Mouse (Mus musculus): ENCODE results near the gene Utrn. TPM values are rescaled to one million over a fixed set of nuclear protein-coding genes. Genes with fewer than 3 reads are reported as not detected.
A peak's percentile ranks its signal among the peaks of the same experiment; 100 is the strongest.

Gene Utrn
- polyA plus RNA-seq, 1 experiment, result 42.7 TPM

DNA sequence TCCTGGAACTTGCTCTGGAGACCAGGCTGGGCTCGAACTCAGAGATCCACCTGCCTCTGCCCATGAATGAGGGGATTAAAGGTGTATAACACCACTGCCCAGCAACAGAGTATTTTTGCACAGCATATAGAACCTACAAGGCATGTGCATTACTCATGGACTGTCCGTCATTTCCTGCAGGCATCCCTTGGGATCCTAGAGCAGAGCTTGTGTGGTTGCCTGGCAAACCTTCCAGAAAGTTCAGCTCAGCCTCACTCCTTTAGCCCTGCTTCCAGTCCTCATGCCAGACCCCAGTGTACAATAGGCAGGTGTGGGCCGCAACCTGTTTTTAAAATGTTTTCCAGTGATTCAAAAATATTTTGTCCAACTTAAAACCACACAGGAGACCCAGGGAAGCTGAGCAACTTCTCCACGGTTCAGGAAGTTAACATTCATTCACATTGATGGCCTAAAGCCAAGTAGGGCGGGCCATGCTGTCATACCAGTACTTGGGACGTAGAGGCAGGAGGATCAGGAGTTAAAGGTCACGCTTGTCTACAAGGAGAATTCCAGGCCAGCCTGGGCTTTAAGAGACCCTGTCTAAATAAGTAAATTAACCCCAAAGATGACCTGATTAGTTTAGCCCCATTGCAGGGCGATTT lies 15.3 kb upstream of the Utrn start:
- H3K27ac ChIP-seq (replicated peaks; ENCODE audit: low read depth, low read length), result peak overlapping the region; percentile 43; the same call in 1 of the 2 replicates
- H3K4me1 ChIP-seq (ENCODE audit: control insufficient read depth, insufficient read depth, insufficient read length, low read length), result 0 out of 2 replicates have a peak, but pooled peaks cover 2% of the 10 kb centered on the region
- H3K4me3 ChIP-seq (ENCODE audit: insufficient read depth, low read depth, low read length), result no peak overlapping the region

DNA sequence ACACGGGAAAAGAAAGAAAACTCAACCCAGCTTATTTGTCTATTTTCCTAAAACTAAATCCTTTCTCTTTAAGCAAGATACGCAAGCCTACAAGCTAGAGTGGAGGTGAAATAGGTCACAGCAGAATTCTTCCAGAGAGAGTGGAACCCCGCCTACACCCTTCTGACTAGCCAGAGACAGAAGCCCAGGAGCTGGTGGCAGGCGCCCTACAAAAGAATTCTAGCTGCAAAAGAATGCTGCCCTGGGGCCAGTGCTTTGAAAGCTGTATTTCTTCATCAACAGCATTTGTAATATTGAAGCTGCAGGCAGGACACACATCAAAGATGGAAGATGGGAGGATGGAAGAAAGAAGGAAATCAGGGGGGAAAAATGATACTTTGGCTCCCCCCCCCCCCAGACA lies 12.7 kb upstream of the Utrn start:
- H3K4me3 ChIP-seq (ENCODE audit: insufficient read depth, low read depth, low read length), result no peak overlapping the region
- no peak overlapping the region for H3K27ac ChIP-seq (replicated peaks; ENCODE audit: low read depth, low read length)
- H3K4me1 ChIP-seq (ENCODE audit: control insufficient read depth, insufficient read depth, insufficient read length, low read length), result no peaks in the 10 kb centered on the region

DNA sequence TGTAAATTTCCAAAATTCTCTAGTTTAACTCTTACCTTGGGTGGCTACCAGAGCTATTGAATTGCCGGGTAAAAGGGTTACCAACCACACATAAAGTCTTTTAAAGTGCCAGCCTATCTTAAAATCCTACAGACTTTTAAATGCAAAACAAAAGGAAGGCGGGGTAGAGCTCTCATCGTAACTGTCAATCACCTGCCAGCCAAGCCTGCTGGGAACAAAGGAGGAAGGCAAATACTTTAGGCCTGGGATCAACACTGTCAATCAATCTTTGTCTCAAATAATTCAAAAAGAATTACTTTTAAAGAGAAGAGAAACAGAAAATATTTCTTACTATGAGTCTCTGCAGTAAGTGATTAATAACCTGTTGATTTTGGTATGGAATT lies 10.1 kb upstream of the Utrn start:
- Histone ChIP-seq H3K27ac (replicated peaks; ENCODE audit: low read depth, low read length) (no peak overlapping the region), H3K4me1 (ENCODE audit: control insufficient read depth, insufficient read depth, insufficient read length, low read length) (no peaks in the 10 kb centered on the region), H3K4me3 (ENCODE audit: insufficient read depth, low read depth, low read length) (no peak overlapping the region)

DNA sequence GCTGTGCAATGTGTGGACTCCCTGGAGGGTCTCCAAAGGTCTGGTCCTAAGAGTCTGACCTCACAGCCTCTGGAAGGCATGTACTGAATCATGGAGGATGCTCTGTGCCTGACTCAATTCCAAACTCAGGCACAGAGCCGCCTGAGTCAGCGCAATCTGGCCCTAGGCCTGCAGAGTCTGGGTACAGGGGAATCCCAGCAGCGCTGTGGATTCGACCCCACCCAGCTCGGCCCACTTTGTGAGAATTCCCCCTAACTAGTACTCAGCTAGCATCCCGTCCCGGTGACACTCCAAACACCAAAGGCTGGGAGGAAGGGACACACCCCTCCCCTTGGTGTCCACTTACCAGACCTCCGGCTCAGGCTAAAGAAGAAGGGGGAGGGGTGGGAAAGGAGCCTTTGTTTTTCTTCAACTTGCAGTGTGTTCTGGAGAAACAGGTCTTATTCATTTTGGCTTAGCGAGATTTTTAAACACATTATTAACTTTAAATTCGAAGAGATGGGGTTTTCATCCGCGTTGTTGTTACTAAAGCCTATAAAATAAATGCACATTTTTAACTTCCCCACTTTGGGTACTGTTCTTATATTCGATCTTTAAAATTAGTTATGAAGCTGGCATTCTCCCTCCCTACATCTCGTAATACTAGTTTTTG lies 9.6 kb upstream of the Utrn start:
- no peak overlapping the region for H3K4me3 ChIP-seq (ENCODE audit: insufficient read depth, low read depth, low read length)
- H3K4me1 ChIP-seq (ENCODE audit: control insufficient read depth, insufficient read depth, insufficient read length, low read length), result no peaks in the 10 kb centered on the region

DNA sequence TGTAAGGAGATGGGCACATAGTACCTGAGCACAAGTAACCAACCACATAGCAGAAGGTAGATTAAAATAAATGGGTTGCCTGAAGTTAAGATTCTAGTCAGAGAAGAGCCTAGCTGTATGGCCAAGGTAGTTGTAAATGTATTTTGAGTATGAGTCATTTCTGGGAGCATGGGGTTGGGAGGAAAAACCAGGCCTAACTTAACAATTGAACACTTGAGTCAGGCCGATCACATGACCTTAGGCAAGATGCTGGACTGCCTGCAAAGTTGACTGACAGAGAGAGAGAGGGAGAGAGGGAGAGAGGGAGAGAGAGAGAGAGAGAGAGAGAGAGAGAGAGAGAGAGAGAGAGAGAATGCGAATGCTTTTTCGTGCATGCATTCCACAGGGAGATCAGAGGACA lies 7.3 kb upstream of the Utrn start:
- H3K27ac ChIP-seq (replicated peaks; ENCODE audit: low read depth, low read length), result no peak overlapping the region
- H3K4me1 ChIP-seq (ENCODE audit: control insufficient read depth, insufficient read depth, insufficient read length, low read length), result no peaks in the 10 kb centered on the region
- no peak overlapping the region for H3K4me3 ChIP-seq (ENCODE audit: insufficient read depth, low read depth, low read length)

More for the DNA sequence above, 9.6 kb upstream of the Utrn start:
- H3K27ac ChIP-seq (replicated peaks; ENCODE audit: low read depth, low read length), result no peak overlapping the region

DNA sequence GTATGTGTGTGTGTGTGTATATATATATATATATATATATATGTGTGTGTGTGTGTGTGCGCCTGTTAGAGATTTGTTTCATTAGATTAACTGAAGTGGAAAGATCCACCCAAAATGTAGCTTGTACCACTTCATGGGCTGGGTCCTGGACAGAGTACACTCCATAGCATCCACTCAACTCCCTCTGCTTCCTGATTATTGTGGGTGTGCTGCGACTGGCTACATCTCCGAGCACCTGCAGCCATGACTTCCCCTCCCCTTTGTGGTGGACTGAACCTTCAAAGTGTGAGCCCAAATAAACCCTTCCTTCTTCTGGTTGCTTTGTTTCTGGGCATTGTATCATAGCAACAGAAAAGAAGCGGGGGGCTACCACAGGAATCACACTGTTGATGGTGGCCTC lies 6.2 kb upstream of the Utrn start:
- no peak overlapping the region for H3K27ac ChIP-seq (replicated peaks; ENCODE audit: low read depth, low read length)
- no peaks in the 10 kb centered on the region; the same call in 1 of the 2 replicates for H3K4me1 ChIP-seq (ENCODE audit: control insufficient read depth, insufficient read depth, insufficient read length, low read length)
- no peak overlapping the region for H3K4me3 ChIP-seq (ENCODE audit: insufficient read depth, low read depth, low read length)

DNA sequence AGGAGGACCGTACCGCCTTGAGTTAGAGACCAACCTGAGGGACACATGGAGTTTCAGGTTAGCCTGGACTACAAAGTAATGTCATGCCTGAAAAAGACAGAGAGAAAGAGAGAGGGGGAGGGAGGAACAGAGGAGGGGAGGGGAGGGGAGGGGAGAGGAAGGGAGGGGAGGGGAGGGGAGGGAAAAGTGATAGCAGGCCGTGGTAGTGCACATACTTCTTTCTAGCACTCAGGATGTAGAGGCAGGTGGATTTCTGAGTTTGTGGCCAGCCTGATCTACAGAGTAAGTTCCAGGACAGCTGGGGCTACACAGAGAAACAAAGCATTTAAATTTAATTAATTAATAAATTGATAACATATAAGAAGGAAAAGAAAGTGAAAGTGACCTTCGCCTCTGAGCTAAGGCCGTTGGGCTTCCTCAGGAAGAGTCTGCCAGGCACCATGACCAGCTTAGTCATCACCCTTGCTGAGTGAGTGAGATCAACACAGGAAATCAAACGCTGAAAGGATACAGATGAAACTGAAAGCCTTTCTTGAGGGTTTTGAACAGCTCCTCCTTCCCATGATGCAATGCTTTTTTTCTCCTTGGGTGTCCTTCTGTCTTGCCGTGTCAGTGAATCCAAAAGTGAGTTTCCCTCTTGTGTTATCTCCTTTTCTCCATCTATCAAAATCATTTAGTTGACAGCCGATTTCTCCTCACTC lies 5.6 kb upstream of the Utrn start:
- H3K4me3 ChIP-seq (ENCODE audit: insufficient read depth, low read depth, low read length), result no peak overlapping the region
- H3K27ac ChIP-seq (replicated peaks; ENCODE audit: low read depth, low read length), result peak overlapping the region; percentile 32
- no peaks in the 10 kb centered on the region; the same call in 1 of the 2 replicates for H3K4me1 ChIP-seq (ENCODE audit: control insufficient read depth, insufficient read depth, insufficient read length, low read length)

DNA sequence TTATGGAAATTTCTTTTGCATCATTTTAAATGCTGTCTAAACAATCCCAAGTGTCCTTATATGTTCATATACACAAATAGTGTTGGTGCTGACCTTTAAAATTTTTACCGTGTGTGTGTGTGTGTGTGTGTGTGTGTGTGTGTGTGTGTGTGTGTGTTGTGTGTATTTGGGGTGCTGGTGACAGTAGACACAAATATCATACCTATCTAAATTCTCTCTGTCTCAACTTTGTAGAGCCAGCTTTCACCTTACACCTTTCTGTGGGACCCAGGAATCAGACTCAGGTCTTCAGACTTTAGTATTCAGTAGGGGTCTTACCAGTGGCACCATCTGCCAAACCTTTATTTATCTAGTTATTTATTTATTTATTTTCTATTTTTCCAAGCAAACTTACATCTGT lies 681 bp upstream of the Utrn start:
- H3K27ac ChIP-seq (replicated peaks; ENCODE audit: low read depth, low read length), result no peak overlapping the region
- H3K4me3 ChIP-seq (ENCODE audit: insufficient read depth, low read depth, low read length), result no peak overlapping the region
- H3K4me1 ChIP-seq (ENCODE audit: control insufficient read depth, insufficient read depth, insufficient read length, low read length), result peaks cover 5% of the 10 kb centered on the region

DNA sequence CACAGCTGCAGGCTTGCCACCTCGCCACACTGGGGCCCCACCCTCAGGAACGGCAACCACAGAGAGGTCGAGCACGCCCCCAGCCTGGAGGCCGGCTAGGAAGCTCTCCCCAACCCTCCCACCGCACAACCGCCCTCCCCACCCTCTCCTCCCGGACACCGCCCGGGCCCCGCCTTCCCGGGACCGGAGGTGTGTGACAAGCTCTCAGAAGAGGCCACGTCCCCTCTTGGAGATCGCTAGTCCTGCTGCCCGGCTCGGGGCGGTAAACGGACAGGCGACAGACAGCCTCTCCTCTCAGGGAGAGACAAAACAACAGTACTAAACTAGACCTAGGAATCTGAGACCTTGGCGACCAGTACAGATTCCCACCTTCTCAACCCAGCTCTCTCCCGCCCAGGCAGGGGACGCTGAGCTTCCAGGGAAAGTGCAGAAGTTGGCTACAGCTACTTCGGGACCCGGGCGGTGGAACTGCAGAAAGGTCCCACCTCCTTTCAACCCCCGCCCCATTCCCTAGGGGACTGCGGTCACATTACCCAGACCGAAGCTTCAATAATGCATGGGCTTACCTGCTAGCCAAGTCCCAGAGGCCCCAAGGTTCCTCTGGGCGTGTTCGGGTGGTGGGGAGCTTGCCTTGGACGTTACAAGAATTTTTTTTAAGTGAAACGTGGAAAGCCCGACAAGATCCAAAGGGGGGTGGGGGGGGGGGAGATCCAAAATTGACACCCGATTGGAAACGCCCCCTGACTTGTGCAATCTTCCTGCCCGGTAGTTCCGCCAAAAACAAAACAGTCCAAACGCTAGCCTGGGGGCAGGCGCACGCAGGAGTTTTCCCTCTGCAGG lies 756 bp downstream of the Utrn start:
- Histone ChIP-seq H3K4me3 (ENCODE audit: insufficient read depth, low read depth, low read length) (peak overlapping the region; percentile 97), H3K27ac (replicated peaks; ENCODE audit: low read depth, low read length) (peak overlapping the region; percentile 90), H3K4me1 (ENCODE audit: control insufficient read depth, insufficient read depth, insufficient read length, low read length) (peaks cover 5% of the 10 kb centered on the region)

DNA sequence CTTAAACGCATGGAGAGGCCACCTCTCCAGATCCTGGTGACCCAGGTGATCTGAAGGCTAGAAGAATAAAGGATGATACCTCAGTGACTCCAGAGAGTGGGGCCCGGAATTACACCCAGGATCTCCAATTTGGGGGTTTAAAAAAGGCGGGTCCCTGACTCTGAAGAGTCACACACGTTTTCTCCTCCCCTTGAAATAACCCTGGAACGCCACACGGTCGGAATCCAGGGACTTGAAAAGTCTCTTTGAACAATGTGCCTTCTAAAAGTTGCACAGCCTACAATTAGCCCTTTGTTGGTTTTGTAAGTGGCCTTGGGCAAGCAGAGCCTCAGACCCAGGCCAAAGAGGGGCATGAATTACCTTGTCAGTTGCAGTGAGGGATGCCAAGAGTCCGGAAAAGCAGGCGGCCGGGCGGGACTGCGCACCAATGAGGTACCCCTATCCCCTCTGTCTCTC lies 1.4 kb downstream of the Utrn start:
- H3K4me1 ChIP-seq (ENCODE audit: control insufficient read depth, insufficient read depth, insufficient read length, low read length), result peaks cover 5% of the 10 kb centered on the region
- peak overlapping the region; percentile 54 for H3K27ac ChIP-seq (replicated peaks; ENCODE audit: low read depth, low read length)
- H3K4me3 ChIP-seq (ENCODE audit: insufficient read depth, low read depth, low read length), result peak overlapping the region; percentile 97

DNA sequence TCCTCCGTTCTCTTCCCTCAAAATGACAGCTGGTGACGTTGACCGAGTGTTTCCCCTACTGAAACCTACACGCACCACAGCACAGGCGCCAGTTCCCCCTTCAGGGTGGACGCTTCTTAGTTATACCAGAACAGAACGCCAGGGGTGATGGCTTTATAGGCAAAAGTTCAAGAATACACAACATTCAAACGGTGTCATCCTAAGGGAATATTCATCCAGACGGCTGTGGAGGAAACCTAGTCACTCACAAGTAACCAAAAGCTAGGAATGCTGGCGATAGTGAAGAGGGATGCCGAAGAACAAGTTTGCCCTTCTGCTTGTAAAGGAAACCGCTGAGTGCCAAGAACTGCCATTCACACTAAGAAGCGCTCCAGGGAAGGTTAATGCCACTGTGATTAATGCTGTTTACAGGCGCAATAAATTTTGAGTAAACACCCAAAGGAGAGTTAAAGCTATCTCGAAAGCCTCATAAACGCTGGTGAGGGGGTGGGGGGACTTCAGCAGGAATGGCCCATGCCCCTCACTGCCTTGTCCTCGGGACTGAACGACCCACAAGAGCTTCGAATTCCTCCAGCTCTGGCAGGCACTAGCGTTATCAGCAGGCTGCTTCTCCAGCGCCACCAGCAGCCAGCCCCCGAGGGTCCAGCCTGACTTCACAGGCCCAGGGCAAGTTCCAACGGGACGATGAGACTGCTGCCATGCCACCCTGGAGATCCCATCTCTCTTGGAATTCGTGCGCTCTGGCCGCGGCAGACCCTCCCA lies 2.0 kb downstream of the Utrn start:
- Histone ChIP-seq H3K4me3 (ENCODE audit: insufficient read depth, low read depth, low read length) (peak overlapping the region; percentile 97), H3K27ac (replicated peaks; ENCODE audit: low read depth, low read length) (peak overlapping the region; percentile 54), H3K4me1 (ENCODE audit: control insufficient read depth, insufficient read depth, insufficient read length, low read length) (peaks cover 5% of the 10 kb centered on the region)

DNA sequence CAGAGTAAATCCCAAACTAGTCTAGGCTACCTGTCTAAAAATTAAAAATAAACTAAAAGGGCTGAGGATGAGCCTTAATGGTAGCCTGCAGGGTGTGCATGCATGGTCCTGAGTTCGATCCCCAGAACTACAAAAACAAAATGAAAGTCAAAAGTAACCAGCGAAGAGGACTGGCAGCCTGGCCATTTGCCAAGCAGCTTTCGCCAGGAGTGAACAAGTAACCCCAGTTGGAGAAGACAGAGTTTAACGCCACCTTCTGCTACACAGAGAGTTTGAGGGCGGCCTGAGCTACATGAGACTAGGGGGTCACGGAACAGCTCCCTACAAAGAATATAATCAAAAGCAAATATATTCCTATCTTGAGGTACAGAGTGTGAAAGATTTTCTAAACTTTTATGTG lies 4.0 kb downstream of the Utrn start:
- H3K4me1 ChIP-seq (ENCODE audit: control insufficient read depth, insufficient read depth, insufficient read length, low read length), result peaks cover 5% of the 10 kb centered on the region; the same call in 1 of the 2 replicates
- no peak overlapping the region for H3K27ac ChIP-seq (replicated peaks; ENCODE audit: low read depth, low read length)
- no peak overlapping the region for H3K4me3 ChIP-seq (ENCODE audit: insufficient read depth, low read depth, low read length)

DNA sequence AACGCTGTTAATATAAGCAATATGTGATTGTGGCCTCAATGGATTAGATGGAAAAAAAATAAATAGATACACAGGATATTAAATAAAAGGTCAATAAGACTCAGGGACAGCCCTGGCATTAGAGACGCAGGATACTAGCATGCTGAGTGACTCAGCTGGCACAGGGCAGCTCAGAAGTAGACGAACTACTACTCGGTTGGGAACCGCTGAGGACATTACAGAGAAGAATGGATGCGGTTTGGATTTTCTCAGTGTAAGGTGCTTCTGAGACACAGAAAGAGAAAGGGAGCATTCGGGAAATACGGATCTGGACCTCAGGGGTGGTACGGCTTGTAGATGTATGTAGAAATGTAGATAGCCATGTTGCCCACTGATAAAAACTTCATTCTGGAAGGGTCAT lies 5.6 kb downstream of the Utrn start:
- Histone ChIP-seq H3K27ac (replicated peaks; ENCODE audit: low read depth, low read length) (no peak overlapping the region), H3K4me3 (ENCODE audit: insufficient read depth, low read depth, low read length) (no peak overlapping the region), H3K4me1 (ENCODE audit: control insufficient read depth, insufficient read depth, insufficient read length, low read length) (peaks cover 5% of the 10 kb centered on the region; the same call in 1 of the 2 replicates)

DNA sequence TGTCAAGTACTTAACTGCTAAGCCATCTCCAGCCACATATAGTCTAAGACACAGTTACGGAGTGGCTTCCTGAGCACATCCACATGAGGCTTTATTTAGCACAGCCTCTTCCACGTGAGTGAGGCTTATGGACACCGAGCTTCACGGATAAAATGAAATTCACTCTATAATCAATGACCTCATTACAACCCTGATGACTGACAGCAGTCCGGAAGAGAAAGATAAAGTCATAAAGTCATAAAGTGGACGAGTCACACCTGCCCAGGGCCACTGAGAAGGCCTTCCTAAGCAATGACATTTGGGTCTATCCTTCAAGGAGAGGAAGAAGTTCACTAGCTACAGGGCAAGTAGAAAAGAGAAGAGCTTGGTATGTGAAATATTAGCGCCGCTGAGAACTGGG lies 7.1 kb downstream of the Utrn start:
- H3K4me3 ChIP-seq (ENCODE audit: insufficient read depth, low read depth, low read length), result no peak overlapping the region
- no peak overlapping the region for H3K27ac ChIP-seq (replicated peaks; ENCODE audit: low read depth, low read length)
- peaks cover 5% of the 10 kb centered on the region; the same call in 1 of the 2 replicates for H3K4me1 ChIP-seq (ENCODE audit: control insufficient read depth, insufficient read depth, insufficient read length, low read length)
